ENCODE assay signal across 9 mouse cellular contexts in the genomic region with DNA sequence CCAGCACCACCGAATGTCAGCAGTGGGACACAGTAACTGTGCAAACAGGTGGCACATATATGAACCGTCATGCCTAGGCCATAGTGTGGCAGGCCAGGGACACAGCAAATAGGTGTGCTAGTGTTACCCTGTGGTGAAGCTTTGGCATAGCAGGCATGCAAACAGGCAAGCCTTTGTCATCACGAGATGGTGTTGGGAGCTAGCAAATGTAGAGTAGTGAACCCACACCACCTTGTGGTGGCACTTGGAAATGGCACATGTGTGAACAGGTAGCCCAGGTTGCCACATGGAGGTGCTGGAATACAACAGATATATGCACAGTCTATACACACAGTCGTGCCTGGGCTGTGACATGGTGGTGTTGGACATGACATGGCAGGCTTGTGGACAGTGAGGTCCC. TPM values are rescaled to one million over a fixed set of nuclear protein-coding genes. Genes with fewer than 3 reads are reported as not detected.
DNase-seq lines count a peak whose midpoint lies in the region; ATAC-seq and TF ChIP-seq lines count a peak whose summit lies in the region.
"Had no signal": no experiment of that assay in that cellular context is flagged by ENCODE, and none has a peak within 500 bp of the region (broad histone marks: within the 10 kb centered on the region; RNA-seq: fewer than 3 reads in every experiment).

No protein-coding gene starts in this region.

- H3K27ac ChIP-seq in forebrain, embryonic 16.5 days (ENCODE audit: low read length): no peak overlapping the region
- no peak overlapping the region for H3K27ac ChIP-seq in hindbrain, embryonic 14.5 days
- H3K27ac ChIP-seq: heart, embryonic 13.5 days had no signal

- peak; percentile 22; the same call in 1 of the 2 replicates for ATAC-seq in G1E (ENCODE audit: extremely low read depth, insufficient number of reproducible peaks, low FRiP score, poor library complexity, severe bottlenecking)
- ATAC-seq in cerebellum, adult (ENCODE audit: insufficient number of reproducible peaks, low FRiP score, low TSS enrichment): peak; percentile 46
- peak; percentile 49 for ATAC-seq in forebrain, embryonic 16.5 days
- peak; percentile 73 for ATAC-seq in hindbrain, embryonic 14.5 days (ENCODE audit: low FRiP score)

- no peaks in the 10 kb centered on the region for H3K27me3 ChIP-seq in G1E (ENCODE audit: insufficient read depth, low read length)
- H3K27me3 ChIP-seq in forebrain, embryonic 16.5 days (replicated peaks; ENCODE audit: control insufficient read depth, insufficient read depth, low read length): no peaks in the 10 kb centered on the region
- no peaks in the 10 kb centered on the region for H3K27me3 ChIP-seq in hindbrain, embryonic 14.5 days (ENCODE audit: control insufficient read depth, insufficient read depth, low read length)

- no peak overlapping the region for H3K9ac ChIP-seq in forebrain, embryonic 16.5 days (replicated peaks; ENCODE audit: low read depth, low read length)
- H3K9ac ChIP-seq in hindbrain, embryonic 14.5 days: no peak overlapping the region
- H3K9ac ChIP-seq: heart, embryonic 13.5 days had no signal

- H3K36me3 ChIP-seq in G1E (replicated peaks): no peaks in the 10 kb centered on the region
- no peaks in the 10 kb centered on the region for H3K36me3 ChIP-seq in forebrain, embryonic 16.5 days (ENCODE audit: control insufficient read depth, insufficient read depth)
- no peaks in the 10 kb centered on the region for H3K36me3 ChIP-seq in hindbrain, embryonic 14.5 days (replicated peaks; ENCODE audit: control insufficient read depth, insufficient read depth)
- H3K36me3 ChIP-seq: heart, embryonic 13.5 days had no signal

- H3K9me3 ChIP-seq in G1E (replicated peaks): no peaks in the 10 kb centered on the region
- no peaks in the 10 kb centered on the region for H3K9me3 ChIP-seq in forebrain, embryonic 16.5 days (ENCODE audit: control insufficient read depth, low read length)
- no peaks in the 10 kb centered on the region for H3K9me3 ChIP-seq in hindbrain, embryonic 14.5 days (ENCODE audit: control insufficient read depth, low read length)
- H3K9me3 ChIP-seq: heart, embryonic 13.5 days had no signal

- TF ChIP-seq CTCF in G1E (IDR thresholded peaks at IDR 0.05; ENCODE audit: low read depth, low read length): peak; percentile 44

- H3K4me2 ChIP-seq in forebrain, embryonic 16.5 days (ENCODE audit: low read length): no peak overlapping the region
- H3K4me2 ChIP-seq in hindbrain, embryonic 14.5 days (replicated peaks): no peak overlapping the region
- H3K4me2 ChIP-seq: heart, embryonic 13.5 days had no signal

- no peak for DNase-seq in G1E (ENCODE audit: low spot score)
- DNase-seq in hindbrain, embryonic 14.5 days (ENCODE audit: low spot score): peak; percentile 88
- DNase-seq in layer of hippocampus, postnatal 14 days (ENCODE audit: low spot score in 2 of 2): peak; percentile 89 to 91
- peak; percentile 86 for DNase-seq in lung, postnatal 25 days (ENCODE audit: low spot score)
- DNase-seq in retina, adult 2 months (ENCODE audit: low read depth, low spot score): peak; percentile 42
- peak; percentile 78 for DNase-seq in thymus, postnatal 14 days

- peaks cover 17% of the 10 kb centered on the region for H3K4me1 ChIP-seq in G1E (ENCODE audit: insufficient read depth, low read depth, low read length)
- no peaks in the 10 kb centered on the region for H3K4me1 ChIP-seq in forebrain, embryonic 16.5 days (replicated peaks; ENCODE audit: control insufficient read depth, insufficient read depth, low read length)
- H3K4me1 ChIP-seq in hindbrain, embryonic 14.5 days (replicated peaks; ENCODE audit: control insufficient read depth, insufficient read depth, low read length): no peaks in the 10 kb centered on the region

- no peak overlapping the region for H3K4me3 ChIP-seq in G1E (ENCODE audit: low read depth, low read length)
- H3K4me3 ChIP-seq in forebrain, embryonic 16.5 days (replicated peaks; ENCODE audit: low read length): no peak overlapping the region
- no peak overlapping the region for H3K4me3 ChIP-seq in hindbrain, embryonic 14.5 days (replicated peaks; ENCODE audit: low read length)
- H3K4me3 ChIP-seq: heart, embryonic 13.5 days had no signal

- 31% methylated on average over 4 of the region's 4 CpGs for WGBS in forebrain, embryonic 16.5 days
- WGBS in hindbrain, embryonic 14.5 days: 37% methylated on average over 4 of the region's 4 CpGs

RNA-seq across cellular contexts. Expression of gene P4ha1, which starts 30.5 kb away (rescaled TPM):
- total RNA-seq in G1E (2014; fragmentation: Nextera tagmentation): 20.6 and 34.2 TPM in 2 replicates
- total RNA-seq in G1E (2017): 29.7 and 34.2 TPM in 2 replicates
- polyA plus RNA-seq in G1E (2012): 1.6 and 2.3 TPM in 2 replicates
- polyA plus RNA-seq in forebrain, embryonic 16.5 days (2015; fragmentation: Nextera tagmentation; extraction: Ambion mirVana): 32.8 and 46.6 TPM in 2 replicates
- polyA plus RNA-seq in hindbrain, embryonic 14.5 days (2014; fragmentation: Nextera tagmentation; extraction: Ambion mirVana): 24.9 and 28.0 TPM in 2 replicates
- total RNA-seq in layer of hippocampus, postnatal 14 days (2021): 10 to 100 TPM; 33.5 to 39.5 TPM

Comparison
In these comparisons a context has a peak if more than half of its experiments do, and no peak if none do; other contexts are left out.
1. ATAC-seq: peak in every context shown above with its lines; median percentile 73 in hindbrain, embryonic 14.5 days; 49 in forebrain, embryonic 16.5 days; 46 in cerebellum, adult; 22 in G1E.